Mouse (Mus musculus) hindbrain, postnatal 0 days (tissue): ENCODE data around the gene Atp2a3. TPM values are rescaled to one million over a fixed set of nuclear protein-coding genes. Genes with fewer than 3 reads are reported as not detected.

Experiments
- ATAC-seq: fragments of 200-750 bp; cut with Nextera tagmentation; 2 replicates; pipeline ENCODE4 v1.8.0; 2017; ENCODE audit warnings: mild to moderate bottlenecking, moderate TSS enrichment, moderate library complexity
- DNase-seq: peaks from one replicate; pipeline ENCODE4 v3.0.0-alpha.2; 2015; ENCODE audit warnings: low spot score
- H3K27ac ChIP-seq: fragments of 300-500 bp; sonication (generic); 2 replicates; pipeline ENCODE4 v1.5.1; 2014; ENCODE audit warnings: mild to moderate bottlenecking
- H3K27me3 ChIP-seq: fragments of 300-500 bp; sonication (generic); 2 replicates; pipeline ENCODE4 v1.6.1; 2014; ENCODE audit warnings: low read length, mixed read lengths; ENCODE audit not compliant: insufficient read depth
- H3K36me3 ChIP-seq: fragments of 300-500 bp; sonication (generic); 2 replicates; pipeline ENCODE4 v1.6.1; 2014; ENCODE audit warnings: low read length, mixed read lengths; ENCODE audit not compliant: insufficient read depth
- H3K4me1 ChIP-seq: fragments of 300-500 bp; sonication (generic); 2 replicates; pipeline ENCODE4 v1.6.1; 2014; ENCODE audit warnings: antibody characterized with exemption, low read length, mixed read lengths; ENCODE audit not compliant: insufficient read depth
- H3K4me2 ChIP-seq: fragments of 300-500 bp; sonication (generic); 2 replicates; pipeline ENCODE4 v1.6.1; 2014; ENCODE audit warnings: low read depth, mild to moderate bottlenecking, low read length, moderate library complexity, mixed read lengths
- H3K4me3 ChIP-seq: fragments of 300-500 bp; sonication (generic); 2 replicates; pipeline ENCODE4 v1.5.1; 2014; ENCODE audit warnings: low read length
- H3K9ac ChIP-seq: fragments of 300-500 bp; sonication (generic); replicated peaks from 2 replicates; pipeline ENCODE4 v1.6.1; 2014; ENCODE audit warnings: mild to moderate bottlenecking, low read length, moderate library complexity, mixed read lengths
- H3K9me3 ChIP-seq: fragments of 300-500 bp; sonication (generic); 2 replicates; pipeline ENCODE4 v1.6.1; 2016; ENCODE audit warnings: low read length, mixed read lengths
- CTCF ChIP-seq: IDR thresholded peaks from 2 replicates; pipeline ENCODE4 v1.5.1; 2016; ENCODE audit warnings: antibody characterized with exemption, control low read depth, low read depth
- WGBS: fragments of 180-500 bp; shearing (Covaris S2); extraction: QIAGEN DNeasy Blood & Tissue Kit; methylation state at CpG from one replicate; pipeline ENCODE4 v1.1.7; 2014; 5-methylcytosine and 5-hydroxymethylcytosine counted together
- polyA plus RNA-seq: library from polyadenylated mRNA; unstranded; fragments of >200 nt; fragmentation: Nextera tagmentation; extraction: Ambion mirVana; gene quantifications from 2 replicates; pipeline ENCODE4 v1.2.1, GENCODE M21; 2015
- total RNA-seq: library from RNA; depleted of rRNA; stranded (reverse); fragments of >200 nt; gene quantifications from 2 replicates; pipeline ENCODE4 v1.2.3, GENCODE M21; 2014

Atp2a3 gene
- total and polyA plus RNA-seq, 2 experiments from 2014 or later: 2.4 TPM

GRCm38 (mm10) chr11:73013981-73014380 lies 53.0 kb downstream of the Atp2a3 start:
- Histone ChIP-seq H3K9ac (no peak overlapping the region), H3K36me3 (no peaks in the 10 kb centered on the region), H3K4me1 (peaks cover 14% of the 10 kb centered on the region), H3K4me3 (no peak overlapping the region), H3K27me3 (no peaks in the 10 kb centered on the region), H3K4me2 (no peak overlapping the region), H3K27ac (no peak overlapping the region), H3K9me3 (no peaks in the 10 kb centered on the region)
- no peak for TF ChIP-seq CTCF
- ATAC-seq: no peak
- DNase-seq: no peak
- 75% methylated on average over 5 of the region's 5 CpGs for WGBS

GRCm38 (mm10) chr11:73014831-73015344 lies 53.9 kb downstream of the Atp2a3 start:
- Histone ChIP-seq H3K4me1 (peaks cover 18% of the 10 kb centered on the region), H3K9ac (no peak overlapping the region), H3K27ac (peak overlapping the region; percentile 65), H3K9me3 (no peaks in the 10 kb centered on the region), H3K4me3 (no peak overlapping the region), H3K27me3 (no peaks in the 10 kb centered on the region), H3K36me3 (no peaks in the 10 kb centered on the region), H3K4me2 (no peak overlapping the region)
- DNase-seq (peak; percentile 31), ATAC-seq (no peak)
- 67% methylated on average over 4 of the region's 4 CpGs for WGBS
- TF ChIP-seq CTCF: no peak

- Histone ChIP-seq H3K27ac (peak overlapping the region; percentile 65), H3K4me2 (no peak overlapping the region), H3K9me3 (no peaks in the 10 kb centered on the region), H3K36me3 (no peaks in the 10 kb centered on the region), H3K4me1 (peaks cover 22% of the 10 kb centered on the region), H3K4me3 (no peak overlapping the region), H3K27me3 (no peaks in the 10 kb centered on the region), H3K9ac (no peak overlapping the region)
- 43% methylated on average over 5 of the region's 5 CpGs for WGBS
- DNase-seq (peak; percentile 69), ATAC-seq (no peak)
- TF ChIP-seq CTCF: no peak
These were observed 54.6 kb downstream of the Atp2a3 start for GRCm38 (mm10) chr11:73015391-73016102.

- no peak overlapping the region for H3K4me2 ChIP-seq
- H3K9ac ChIP-seq: no peak overlapping the region
- H3K27me3 ChIP-seq: no peaks in the 10 kb centered on the region
- H3K9me3 ChIP-seq: no peaks in the 10 kb centered on the region
- ATAC-seq (no peak), DNase-seq (no peak)
- no peak for TF ChIP-seq CTCF
- 47% methylated on average over 6 of the region's 6 CpGs for WGBS
- H3K27ac ChIP-seq: peak overlapping the region; percentile 65; the same call in 1 of the 2 replicates
- no peak overlapping the region for H3K4me3 ChIP-seq
- H3K4me1 ChIP-seq: peaks cover 22% of the 10 kb centered on the region
- H3K36me3 ChIP-seq: no peaks in the 10 kb centered on the region
These were observed 55.1 kb downstream of the Atp2a3 start for GRCm38 (mm10) chr11:73016103-73016420.

- peak within 1 kb of the TSS; percentile 64 for H3K9ac ChIP-seq
- H3K4me1 ChIP-seq: peaks cover 22% of the 10 kb centered on the region
- DNase-seq (peak; percentile 97), ATAC-seq (peak; percentile 91)
- peak within 1 kb of the TSS; percentile 88 for H3K4me2 ChIP-seq
- no peaks in the 10 kb centered on the region for H3K36me3 ChIP-seq
- peak within 1 kb of the TSS; percentile 64 for H3K27ac ChIP-seq
- H3K9me3 ChIP-seq: no peaks in the 10 kb centered on the region
- no peak for TF ChIP-seq CTCF
- H3K4me3 ChIP-seq: peak within 1 kb of the TSS; percentile 61
- no peaks in the 10 kb centered on the region for H3K27me3 ChIP-seq
- under 1% methylated on average over 56 of the region's 57 CpGs for WGBS
These were observed 57.6 kb downstream of the Atp2a3 start, which contains the start of gene Camkk1 for GRCm38 (mm10) chr11:73018471-73019146. Gene Camkk1 (plus strand): TSS chr11:73019008.

- ATAC-seq (peak; percentile 74), DNase-seq (peak; percentile 78)
- H3K9ac ChIP-seq: peak overlapping the region; percentile 64
- H3K4me1 ChIP-seq: peaks cover 22% of the 10 kb centered on the region
- no peaks in the 10 kb centered on the region for H3K36me3 ChIP-seq
- peak overlapping the region; percentile 88 for H3K4me2 ChIP-seq
- H3K4me3 ChIP-seq: peak overlapping the region; percentile 61
- peak overlapping the region; percentile 64 for H3K27ac ChIP-seq
- H3K27me3 ChIP-seq: no peaks in the 10 kb centered on the region
- H3K9me3 ChIP-seq: no peaks in the 10 kb centered on the region
- TF ChIP-seq CTCF: peak; percentile 34
- under 1% methylated on average over 46 of the region's 46 CpGs for WGBS
These were observed 58.3 kb downstream of the Atp2a3 start for GRCm38 (mm10) chr11:73019147-73019795.
